ENCODE assay signal across 20 mouse cellular contexts in genomic region chr11:96878715-96879114, GRCm38 (mm10). TPM values are rescaled to one million over a fixed set of nuclear protein-coding genes. Genes with fewer than 3 reads are reported as not detected.
DNase-seq lines count a peak whose midpoint lies in the region; ATAC-seq and TF ChIP-seq lines count a peak whose summit lies in the region.
"Had no signal": no experiment of that assay in that cellular context is flagged by ENCODE, and none has a peak within 500 bp of the region (broad histone marks: within the 10 kb centered on the region; RNA-seq: fewer than 3 reads in every experiment).

No protein-coding gene starts in this region.

- peak; percentile 40 for DNase-seq in midbrain, embryonic 10.5 days (ENCODE audit: low spot score)
- no peak for DNase-seq in midbrain, postnatal 0 days (ENCODE audit: low spot score)
- DNase-seq in layer of hippocampus, postnatal 25 days (ENCODE audit: extremely low spot score in 1 of 2, low spot score in 1 of 2): no peak
- DNase-seq in gastrocnemius, postnatal 4 days (ENCODE audit: low spot score in 2 of 2): no peak
- DNase-seq: adrenal gland, postnatal 36 days; cerebellum, postnatal 25 days; gastrocnemius, postnatal 14 days; kidney, adult 9 months; liver, postnatal 0 days; right cerebral cortex, adult 18-20 months had no signal

- ATAC-seq in midbrain, postnatal 0 days (ENCODE audit: low FRiP score): no peak
- ATAC-seq in forebrain, embryonic 15.5 days (replicated peaks): no peak
- ATAC-seq in megakaryocyte progenitor cell, adult 5-6 weeks (replicated peaks; ENCODE audit: poor library complexity): peak; percentile 76
- no peak for ATAC-seq in inflammation-experienced regulatory T-cells, adult 6 months
- ATAC-seq: activated CD4-positive, CD25-positive, alpha-beta regulatory T cell, adult 4 months; liver, postnatal 0 days had no signal

- H3K27ac ChIP-seq in midbrain, embryonic 10.5 days (replicated peaks): peak overlapping the region; percentile 99
- no peak overlapping the region for H3K27ac ChIP-seq in midbrain, postnatal 0 days (ENCODE audit: low read depth, low read length)
- peak overlapping the region; percentile 99; the same call in 1 of the 2 replicates for H3K27ac ChIP-seq in forebrain, embryonic 15.5 days (replicated peaks)
- H3K27ac ChIP-seq: embryonic facial prominence, embryonic 13.5 days; limb, embryonic 10.5 days; macrophage had no signal

- no peaks in the 10 kb centered on the region for H3K36me3 ChIP-seq in midbrain, embryonic 10.5 days
- H3K36me3 ChIP-seq in midbrain, postnatal 0 days (ENCODE audit: insufficient read depth, low read length): no peaks in the 10 kb centered on the region
- no peaks in the 10 kb centered on the region for H3K36me3 ChIP-seq in forebrain, embryonic 15.5 days
- H3K36me3 ChIP-seq: embryonic facial prominence, embryonic 13.5 days; heart, embryonic 12.5 days; limb, embryonic 10.5 days; neural tube, embryonic 12.5 days had no signal

- H3K9me3 ChIP-seq in midbrain, embryonic 10.5 days (replicated peaks): no peaks in the 10 kb centered on the region
- H3K9me3 ChIP-seq in midbrain, postnatal 0 days (ENCODE audit: low read length): no peaks in the 10 kb centered on the region
- H3K9me3 ChIP-seq in forebrain, embryonic 15.5 days: no peaks in the 10 kb centered on the region
- H3K9me3 ChIP-seq: embryonic facial prominence, embryonic 13.5 days; heart, embryonic 12.5 days; limb, embryonic 10.5 days; neural tube, embryonic 12.5 days had no signal

- H3K27me3 ChIP-seq in midbrain, embryonic 10.5 days (ENCODE audit: low read depth, poor library complexity, severe bottlenecking): no peaks in the 10 kb centered on the region
- H3K27me3 ChIP-seq in midbrain, postnatal 0 days (ENCODE audit: insufficient read depth, low read length): no peaks in the 10 kb centered on the region
- no peaks in the 10 kb centered on the region for H3K27me3 ChIP-seq in forebrain, embryonic 15.5 days
- H3K27me3 ChIP-seq: neural tube, embryonic 12.5 days had no signal

- no peak for TF ChIP-seq CTCF in midbrain, postnatal 0 days (IDR thresholded peaks at IDR 0.05)

- no peak overlapping the region for H3K4me2 ChIP-seq in midbrain, postnatal 0 days (ENCODE audit: low read depth, low read length, poor library complexity, severe bottlenecking)
- H3K4me2 ChIP-seq in forebrain, embryonic 15.5 days (replicated peaks): no peak overlapping the region
- H3K4me2 ChIP-seq: embryonic facial prominence, embryonic 13.5 days; heart, embryonic 12.5 days; neural tube, embryonic 12.5 days had no signal

- H3K9ac ChIP-seq in midbrain, postnatal 0 days (replicated peaks; ENCODE audit: low read length, poor library complexity, severe bottlenecking): no peak overlapping the region
- H3K9ac ChIP-seq in forebrain, embryonic 15.5 days (replicated peaks): no peak overlapping the region
- H3K9ac ChIP-seq: embryonic facial prominence, embryonic 13.5 days; heart, embryonic 12.5 days; liver, postnatal 0 days; neural tube, embryonic 12.5 days had no signal

- peak overlapping the region; percentile 12; the same call in 1 of the 2 replicates for H3K4me3 ChIP-seq in midbrain, embryonic 10.5 days
- no peak overlapping the region for H3K4me3 ChIP-seq in midbrain, postnatal 0 days (ENCODE audit: low read depth, low read length)
- H3K4me3 ChIP-seq in forebrain, embryonic 15.5 days: no peak overlapping the region
- H3K4me3 ChIP-seq: embryonic facial prominence, embryonic 13.5 days; heart, embryonic 12.5 days; limb, embryonic 10.5 days; neural tube, embryonic 12.5 days had no signal

- peaks cover 75% of the 10 kb centered on the region for H3K4me1 ChIP-seq in midbrain, embryonic 10.5 days
- H3K4me1 ChIP-seq in midbrain, postnatal 0 days (ENCODE audit: insufficient read depth, low read length): peaks cover 17% of the 10 kb centered on the region
- peaks cover 57% of the 10 kb centered on the region for H3K4me1 ChIP-seq in forebrain, embryonic 15.5 days

- 30% methylated on average over 3 of the region's 3 CpGs for WGBS in midbrain, embryonic 10.5 days
- WGBS in midbrain, postnatal 0 days: 17% methylated on average over 3 of the region's 3 CpGs
- 29% methylated on average over 3 of the region's 3 CpGs for whole genome bisulfite sequencing in forebrain, embryonic 15.5 days

RNA-seq across cellular contexts. Expression of gene Copz2, which starts 29.0 kb away (rescaled TPM):
- 44.9 and 46.1 TPM in 2 replicates for polyA plus RNA-seq in midbrain, embryonic 10.5 days (2016; fragmentation: Nextera tagmentation; extraction: Ambion mirVana)
- total RNA-seq in midbrain, postnatal 0 days (2014; rRNA removed): 12.7 and 12.9 TPM in 2 replicates
- polyA plus RNA-seq in midbrain, postnatal 0 days (2015; fragmentation: Nextera tagmentation; extraction: Ambion mirVana): 16.7 and 20.3 TPM in 2 replicates
- 12.2 and 13.5 TPM in 2 replicates for polyA plus RNA-seq in forebrain, embryonic 15.5 days (2015; fragmentation: Nextera tagmentation; extraction: Ambion mirVana)
- total RNA-seq in megakaryocyte progenitor cell, adult 5-6 weeks (2015): 6.2 and 6.5 TPM in 2 replicates
- total RNA-seq in megakaryocyte progenitor cell, adult 5-6 weeks (2017): 3.3 and 4.0 TPM in 2 replicates
- total RNA-seq in layer of hippocampus, postnatal 25 days (2021): 1 to 10 TPM; 6.5 to 6.8 TPM
- polyA plus RNA-seq in inflammation-experienced regulatory T-cells, adult 6 months (2017; shearing (Covaris generic)): not detected
- total RNA-seq in gastrocnemius, postnatal 4 days (2021): 10 to 100 TPM; 71.4 to 77.1 TPM
- polyA plus RNA-seq: activated CD4-positive, CD25-positive, alpha-beta regulatory T cell, adult 4 months had no signal

RNA-seq across cellular contexts. Expression of gene Cdk5rap3, which starts 37.6 kb away (rescaled TPM):
- 116 and 120 TPM in 2 replicates for polyA plus RNA-seq in midbrain, embryonic 10.5 days (2016; fragmentation: Nextera tagmentation; extraction: Ambion mirVana)
- total RNA-seq in midbrain, postnatal 0 days (2014; rRNA removed): 43.6 and 48.3 TPM in 2 replicates
- 83.9 and 85.1 TPM in 2 replicates for polyA plus RNA-seq in midbrain, postnatal 0 days (2015; fragmentation: Nextera tagmentation; extraction: Ambion mirVana)
- 106 and 109 TPM in 2 replicates for polyA plus RNA-seq in forebrain, embryonic 15.5 days (2015; fragmentation: Nextera tagmentation; extraction: Ambion mirVana)
- 30.3 and 31.4 TPM in 2 replicates for total RNA-seq in megakaryocyte progenitor cell, adult 5-6 weeks (2015)
- 70.1 and 74.3 TPM in 2 replicates for total RNA-seq in megakaryocyte progenitor cell, adult 5-6 weeks (2017)
- 10 to 100 TPM; 35.8 to 37.2 TPM for total RNA-seq in layer of hippocampus, postnatal 25 days (2021)
- polyA plus RNA-seq in inflammation-experienced regulatory T-cells, adult 6 months (2017; shearing (Covaris generic)): 100 to 1,000 TPM in 1 of 3 experiments, 10 to 100 TPM in 2; 93.2 to 124 (median 96.9) TPM
- 10 to 100 TPM; 39.2 to 45.1 TPM for total RNA-seq in gastrocnemius, postnatal 4 days (2021)

RNA-seq across cellular contexts. Expression of gene Nfe2l1, which starts 48.9 kb away (rescaled TPM):
- 71.9 and 78.0 TPM in 2 replicates for polyA plus RNA-seq in midbrain, embryonic 10.5 days (2016; fragmentation: Nextera tagmentation; extraction: Ambion mirVana)
- total RNA-seq in midbrain, postnatal 0 days (2014; rRNA removed): 86.0 and 88.0 TPM in 2 replicates
- polyA plus RNA-seq in midbrain, postnatal 0 days (2015; fragmentation: Nextera tagmentation; extraction: Ambion mirVana): 64.5 and 68.9 TPM in 2 replicates
- polyA plus RNA-seq in forebrain, embryonic 15.5 days (2015; fragmentation: Nextera tagmentation; extraction: Ambion mirVana): 55.7 and 59.6 TPM in 2 replicates
- total RNA-seq in megakaryocyte progenitor cell, adult 5-6 weeks (2015): 39.0 and 39.8 TPM in 2 replicates
- 41.0 and 42.5 TPM in 2 replicates for total RNA-seq in megakaryocyte progenitor cell, adult 5-6 weeks (2017)
- total RNA-seq in layer of hippocampus, postnatal 25 days (2021): 100 to 1,000 TPM; 215 to 234 TPM
- 10 to 100 TPM; 17.8 to 21.4 (median 20.7) TPM for polyA plus RNA-seq in inflammation-experienced regulatory T-cells, adult 6 months (2017; shearing (Covaris generic))
- 100 to 1,000 TPM; 200 to 204 TPM for total RNA-seq in gastrocnemius, postnatal 4 days (2021)

RNA-seq across cellular contexts. Expression of gene Prr15l, which starts 49.2 kb away (rescaled TPM):
- polyA plus RNA-seq in midbrain, embryonic 10.5 days (2016; fragmentation: Nextera tagmentation; extraction: Ambion mirVana): 0.04 and 0.05 TPM in 2 replicates
- 0.27 TPM in 1 of 2 replicates, not detected in the other for total RNA-seq in midbrain, postnatal 0 days (2014; rRNA removed)
- polyA plus RNA-seq in midbrain, postnatal 0 days (2015; fragmentation: Nextera tagmentation; extraction: Ambion mirVana): 0.51 and 0.56 TPM in 2 replicates
- 0.17 TPM in 1 of 2 replicates, not detected in the other for polyA plus RNA-seq in forebrain, embryonic 15.5 days (2015; fragmentation: Nextera tagmentation; extraction: Ambion mirVana)
- total RNA-seq in megakaryocyte progenitor cell, adult 5-6 weeks (2015): not detected in 2 replicates
- total RNA-seq in megakaryocyte progenitor cell, adult 5-6 weeks (2017): not detected in 2 replicates
- not detected for total RNA-seq in layer of hippocampus, postnatal 25 days (2021)
- polyA plus RNA-seq in inflammation-experienced regulatory T-cells, adult 6 months (2017; shearing (Covaris generic)): under 1 TPM; 0.21 to 0.62 (median 0.40) TPM
- not detected for total RNA-seq in gastrocnemius, postnatal 4 days (2021)
- total RNA-seq: gastrocnemius, postnatal 14 days; layer of hippocampus, postnatal 10 days had no signal
- polyA plus RNA-seq: macrophage had no signal
